Mouse (Mus musculus) lung, postnatal 0 days (tissue): ENCODE results near the gene Kcnq1.

ENCODE experiments used
- CTCF ChIP-seq: IDR thresholded peaks from 2 replicates; pipeline ENCODE4 v1.5.1; 2016; ENCODE audit warnings: antibody characterized with exemption, mild to moderate bottlenecking
- EP300 ChIP-seq: IDR thresholded peaks from 2 replicates; pipeline ENCODE4 v1.6.1; 2016; ENCODE audit warnings: antibody characterized with exemption, mild to moderate bottlenecking, control low read depth

DNA sequence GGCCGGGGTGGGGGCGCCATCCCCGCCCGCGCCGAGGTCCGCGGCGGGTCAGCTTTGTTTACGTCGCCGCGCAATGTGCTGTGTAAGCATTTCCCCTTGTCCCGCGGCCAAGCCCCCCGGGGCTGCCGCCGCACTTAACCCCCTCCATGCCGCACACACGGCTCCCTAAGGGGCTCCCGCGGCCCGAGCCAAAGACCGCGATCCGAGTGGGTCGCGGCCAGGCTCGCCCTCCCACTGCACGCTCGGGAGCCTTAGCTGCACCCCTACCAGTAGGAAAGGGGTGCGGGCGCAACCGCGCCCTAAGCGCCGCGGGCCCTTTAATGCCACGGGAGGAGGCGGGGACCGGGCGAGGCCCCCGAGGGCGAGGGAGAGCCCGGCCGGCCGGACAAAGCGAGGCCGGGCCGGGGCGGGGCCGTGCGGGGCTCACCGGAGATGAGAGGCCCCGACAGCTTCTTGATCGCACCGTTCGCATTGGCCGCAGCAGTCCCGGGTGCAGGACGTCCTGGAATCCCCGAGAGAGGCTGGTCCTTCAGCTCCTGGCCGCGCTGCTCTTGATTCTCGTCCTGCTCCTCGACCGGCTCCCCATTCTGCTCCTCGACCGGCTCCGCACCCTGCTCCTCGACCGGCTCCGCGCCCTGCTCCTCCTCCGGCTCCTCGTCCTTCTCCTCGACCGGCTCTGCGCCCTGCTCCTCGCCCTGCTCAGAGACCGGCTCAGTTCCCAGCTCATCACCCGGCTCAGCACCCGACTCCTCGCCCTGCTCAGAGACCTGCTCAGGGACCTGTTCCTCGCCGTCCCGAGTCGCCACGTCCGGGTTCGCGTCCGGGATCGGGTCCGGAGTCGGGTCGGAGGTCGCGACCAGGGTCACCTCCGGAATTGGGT, 353.4 kb downstream of the Kcnq1 start:
- TF ChIP-seq CTCF: no peak
- no peak for TF ChIP-seq EP300
